Mouse (Mus musculus) testis, adult 2 months (tissue): ENCODE results near the gene Nav1. TPM values are rescaled to one million over a fixed set of nuclear protein-coding genes. Genes with fewer than 3 reads are reported as not detected.

Experiments
- H3K27ac ChIP-seq: fragments of 200-500 bp; 2 replicates; pipeline ENCODE4 v1.5.1; 2012; ENCODE audit warnings: low read depth, low read length; ENCODE audit not compliant: control insufficient read depth, insufficient read depth
- H3K27me3 ChIP-seq: fragments of 200-500 bp; 2 replicates; pipeline ENCODE4 v1.6.1; 2012; ENCODE audit warnings: mild to moderate bottlenecking, low read length, moderate library complexity; ENCODE audit not compliant: control insufficient read depth, insufficient read depth
- H3K36me3 ChIP-seq: fragments of 200-500 bp; 2 replicates; pipeline ENCODE4 v1.6.1; 2012; ENCODE audit warnings: mild to moderate bottlenecking, low read length; ENCODE audit not compliant: control insufficient read depth, insufficient read depth
- H3K4me1 ChIP-seq: fragments of 200-500 bp; 2 replicates; pipeline ENCODE4 v1.6.1; 2012; ENCODE audit warnings: low read length; ENCODE audit not compliant: control insufficient read depth, insufficient read depth
- H3K4me3 ChIP-seq: fragments of 200-500 bp; 2 replicates; pipeline ENCODE4 v1.5.1; 2012; ENCODE audit warnings: low read depth, mild to moderate bottlenecking, low read length, moderate library complexity, mixed read lengths; ENCODE audit not compliant: control insufficient read depth
- CTCF ChIP-seq: fragments of 200-500 bp; IDR thresholded peaks from 2 replicates; pipeline ENCODE4 v1.5.1; 2012; ENCODE audit warnings: low read depth, mild to moderate bottlenecking, inconsistent platforms, low read length, moderate library complexity; ENCODE audit not compliant: control insufficient read depth, insufficient read depth, insufficient replicate concordance
- POLR2A ChIP-seq: fragments of 200-500 bp; IDR thresholded peaks from 2 replicates; pipeline ENCODE4 v1.6.1; 2012; ENCODE audit warnings: low read depth, mild to moderate bottlenecking, inconsistent platforms, low read length, moderate library complexity; ENCODE audit not compliant: control insufficient read depth
- polyA plus RNA-seq: library from polyadenylated mRNA; depleted of rRNA; stranded (reverse); fragments of >200 nt; gene quantifications from 2 replicates; pipeline ENCODE4 v1.2.3, GENCODE M21; 2012

Nav1 gene
- polyA plus RNA-seq, 1 experiment, result 2.0 TPM

DNA sequence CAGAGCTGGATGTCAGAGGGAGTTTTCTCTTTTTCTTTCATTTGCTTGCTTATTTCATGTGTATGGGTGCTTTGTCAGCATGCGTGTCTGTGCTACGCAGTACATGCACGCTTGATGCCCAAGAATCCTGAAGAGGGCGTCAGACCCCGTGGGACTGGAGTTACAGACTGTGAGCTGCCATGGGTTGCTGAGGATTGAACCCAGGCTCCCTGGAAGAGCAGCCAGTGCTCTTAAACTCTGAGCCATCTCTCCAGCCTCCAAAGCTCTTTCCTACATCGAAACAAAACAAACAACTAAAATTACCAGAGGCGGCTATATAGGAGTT lies 131.6 kb downstream of the Nav1 start:
- no peak overlapping the region for H3K27ac ChIP-seq
- no peaks in the 10 kb centered on the region for H3K27me3 ChIP-seq
- H3K4me1 ChIP-seq, result no peaks in the 10 kb centered on the region
- H3K4me3 ChIP-seq, result no peak overlapping the region
- no peaks in the 10 kb centered on the region for H3K36me3 ChIP-seq
- TF ChIP-seq CTCF (no peak), POLR2A (no peak)

DNA sequence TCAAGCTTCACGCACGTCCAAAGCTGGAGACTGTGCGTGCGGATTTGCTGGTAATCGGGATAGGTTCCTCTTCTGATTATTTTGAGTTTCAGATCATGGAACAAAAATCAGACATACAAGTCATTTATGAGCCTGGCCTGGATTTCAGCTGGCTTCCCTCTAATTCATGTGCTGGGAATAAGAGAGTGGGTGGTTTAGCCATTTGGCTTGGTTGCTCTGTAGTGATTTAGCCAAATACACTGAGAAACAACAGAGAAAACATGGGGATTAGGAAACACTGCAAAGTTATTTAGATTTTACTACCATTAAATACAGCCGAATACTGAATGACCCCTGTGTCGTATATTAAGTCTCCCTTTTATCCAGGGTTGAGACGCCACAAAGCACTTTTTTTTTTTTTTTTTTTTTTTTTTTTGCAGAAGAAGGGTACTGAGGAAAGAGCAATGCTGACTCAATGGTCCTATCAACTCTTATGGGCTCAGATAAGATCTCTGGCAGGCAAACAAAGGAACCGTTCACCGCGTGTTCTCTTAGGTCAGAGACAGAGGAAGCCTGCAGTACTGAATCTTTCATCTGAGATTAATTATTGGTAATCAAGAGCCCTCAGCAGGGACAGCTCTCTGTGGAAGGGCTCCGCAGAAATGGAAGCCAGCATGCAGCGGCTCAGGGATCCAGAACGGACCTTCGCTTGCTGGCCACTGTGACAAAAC lies 132.1 kb downstream of the Nav1 start:
- no peak overlapping the region for H3K27ac ChIP-seq
- H3K4me1 ChIP-seq, result no peaks in the 10 kb centered on the region
- no peaks in the 10 kb centered on the region for H3K36me3 ChIP-seq
- TF ChIP-seq CTCF (no peak), POLR2A (no peak)
- no peaks in the 10 kb centered on the region for H3K27me3 ChIP-seq
- no peak overlapping the region for H3K4me3 ChIP-seq

DNA sequence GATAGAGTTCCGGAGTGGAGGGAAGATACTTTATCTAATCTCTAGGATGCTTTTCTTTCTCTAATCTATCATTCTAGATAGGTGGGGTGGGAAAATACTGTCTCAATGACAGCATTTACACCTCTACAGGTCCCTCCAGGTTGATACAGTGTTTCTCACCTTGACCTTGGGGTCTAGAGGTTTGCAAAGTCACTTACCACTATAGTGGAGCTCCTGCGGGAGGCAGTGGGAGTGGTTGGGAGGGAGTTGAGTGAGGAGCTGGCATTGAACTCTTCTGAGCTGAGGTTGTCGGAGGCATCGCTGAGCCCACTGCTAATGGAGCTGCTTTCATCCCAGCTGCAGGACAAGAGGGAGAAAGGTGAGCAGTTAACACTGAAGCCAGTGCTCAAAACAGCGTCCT lies 134.6 kb downstream of the Nav1 start:
- Histone ChIP-seq H3K4me3 (no peak overlapping the region), H3K4me1 (no peaks in the 10 kb centered on the region)
- TF ChIP-seq POLR2A (no peak), CTCF (no peak)

DNA sequence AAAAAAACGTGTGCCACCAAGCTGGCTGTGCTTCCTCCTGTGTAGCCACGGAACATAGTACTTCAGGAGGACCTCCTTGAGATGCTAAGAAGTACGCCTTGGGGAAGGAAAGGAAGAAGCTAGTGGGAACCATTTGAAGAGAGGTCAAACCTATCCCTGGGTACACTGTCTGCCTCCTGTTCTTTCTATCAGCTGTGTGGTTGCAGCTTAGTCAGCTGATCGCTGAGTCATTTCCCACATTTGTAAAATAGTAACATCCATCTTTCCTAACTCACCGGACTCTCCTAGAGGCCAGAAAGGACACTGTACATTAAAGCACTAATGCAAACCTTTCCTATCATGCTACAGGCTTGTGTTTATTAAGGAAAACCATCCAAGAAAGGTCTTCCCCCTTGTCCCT lies 135.4 kb downstream of the Nav1 start:
- TF ChIP-seq CTCF, result no peak
- TF ChIP-seq POLR2A, result no peak
- no peak overlapping the region for H3K4me3 ChIP-seq
- no peaks in the 10 kb centered on the region for H3K4me1 ChIP-seq
- no peak overlapping the region for H3K27ac ChIP-seq
- no peaks in the 10 kb centered on the region for H3K36me3 ChIP-seq
- H3K27me3 ChIP-seq, result no peaks in the 10 kb centered on the region

More for the DNA sequence above, 134.6 kb downstream of the Nav1 start:
- Histone ChIP-seq H3K27ac (no peak overlapping the region), H3K27me3 (no peaks in the 10 kb centered on the region), H3K36me3 (no peaks in the 10 kb centered on the region)

DNA sequence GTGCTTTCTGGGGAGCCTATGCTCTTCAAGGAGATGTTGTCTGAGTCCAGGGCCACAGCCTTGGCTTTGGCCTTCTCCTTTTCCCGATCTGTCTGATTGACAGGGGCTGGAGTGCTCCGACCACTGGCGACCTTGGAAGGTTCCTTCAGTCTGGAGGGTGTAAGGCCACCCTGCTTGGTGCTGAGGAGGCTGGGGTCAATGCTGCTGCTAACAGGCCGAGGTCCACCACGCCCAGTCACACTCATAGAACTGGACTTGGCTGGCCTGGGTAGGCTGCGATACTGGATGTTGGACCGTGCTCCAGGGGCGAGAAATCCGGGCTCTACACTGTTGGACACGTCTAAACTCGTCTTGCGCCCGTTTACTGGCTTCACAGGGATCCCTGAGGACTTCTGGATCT lies 136.5 kb downstream of the Nav1 start:
- H3K4me1 ChIP-seq, result no peaks in the 10 kb centered on the region
- H3K27me3 ChIP-seq, result no peaks in the 10 kb centered on the region
- no peaks in the 10 kb centered on the region for H3K36me3 ChIP-seq
- TF ChIP-seq CTCF, result no peak
- no peak overlapping the region for H3K27ac ChIP-seq
- H3K4me3 ChIP-seq, result no peak overlapping the region

DNA sequence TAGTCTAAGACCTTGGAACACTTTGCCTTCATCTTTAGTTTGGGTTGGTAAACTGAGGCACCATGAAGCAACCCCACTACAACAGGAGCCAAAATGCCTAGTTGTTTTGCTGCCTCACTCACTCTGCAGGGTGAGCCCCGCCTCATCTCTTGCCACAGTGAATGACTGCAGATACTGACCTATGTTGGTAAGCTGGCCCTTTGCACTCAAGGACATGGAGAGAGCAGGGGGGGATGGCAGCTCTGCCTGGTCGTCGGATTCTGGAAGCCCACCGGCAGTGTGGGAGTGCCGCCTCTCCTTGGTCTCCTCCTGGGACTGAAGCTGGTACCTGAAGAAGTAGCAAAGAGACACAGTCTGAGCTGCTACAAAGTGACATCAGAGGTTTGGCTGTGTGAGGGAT lies 139.6 kb downstream of the Nav1 start:
- TF ChIP-seq CTCF (no peak), POLR2A (no peak)
- Histone ChIP-seq H3K36me3 (no peaks in the 10 kb centered on the region), H3K27ac (no peak overlapping the region), H3K4me1 (no peaks in the 10 kb centered on the region), H3K4me3 (no peak overlapping the region), H3K27me3 (no peaks in the 10 kb centered on the region)

DNA sequence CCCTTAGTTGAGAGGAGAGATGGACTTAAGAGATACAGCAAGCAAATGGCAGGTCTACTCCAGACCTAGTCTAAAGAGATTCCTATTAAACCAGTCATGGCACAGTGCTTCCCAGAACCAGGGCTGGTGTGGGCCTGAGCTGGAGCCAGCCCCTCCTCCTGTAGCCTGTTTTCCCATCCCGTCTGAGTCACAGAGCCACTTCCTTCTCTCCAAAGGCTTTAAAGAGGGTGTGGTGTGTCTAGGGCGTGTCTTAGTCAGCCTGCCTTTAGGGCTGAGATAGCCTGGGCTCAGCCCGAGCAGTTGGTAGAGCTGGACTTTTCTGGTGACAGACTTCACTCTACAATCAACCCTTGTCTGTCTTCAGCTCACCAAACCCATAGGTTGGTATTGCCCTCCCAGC lies 140.2 kb downstream of the Nav1 start:
- Histone ChIP-seq H3K4me3 (no peak overlapping the region), H3K4me1 (no peaks in the 10 kb centered on the region), H3K27ac (no peak overlapping the region), H3K27me3 (no peaks in the 10 kb centered on the region), H3K36me3 (no peaks in the 10 kb centered on the region)
- no peak for TF ChIP-seq POLR2A
- no peak for TF ChIP-seq CTCF

DNA sequence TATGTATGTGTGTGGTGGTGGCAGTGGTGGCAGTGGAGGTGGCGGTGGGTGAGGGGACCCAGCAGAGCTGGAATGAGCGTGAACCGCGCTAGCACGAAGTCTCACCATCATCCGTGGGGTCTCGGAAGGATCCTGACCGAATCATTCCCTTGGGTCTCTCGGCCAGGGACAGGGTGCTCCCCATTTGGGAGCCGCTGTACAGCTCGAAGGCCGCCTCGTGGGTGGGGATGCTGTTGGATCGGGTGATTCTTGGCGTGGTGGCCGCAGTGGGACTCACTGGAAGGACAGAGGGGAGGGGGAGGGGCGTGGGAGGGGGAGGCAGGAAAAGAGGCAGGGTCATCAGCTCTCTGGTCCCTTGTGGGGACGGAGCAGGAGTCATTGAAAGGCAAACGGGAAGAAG lies 141.4 kb downstream of the Nav1 start:
- H3K27me3 ChIP-seq, result no peaks in the 10 kb centered on the region
- no peaks in the 10 kb centered on the region for H3K36me3 ChIP-seq

More for the DNA sequence above, 141.4 kb downstream of the Nav1 start:
- TF ChIP-seq POLR2A (no peak), CTCF (no peak)
- Histone ChIP-seq H3K27ac (no peak overlapping the region), H3K4me3 (no peak overlapping the region), H3K4me1 (no peaks in the 10 kb centered on the region)
